Mouse (Mus musculus): ENCODE data around the gene Iyd.

- TF ChIP-seq CTCF (IDR thresholded peaks at IDR 0.05; ENCODE audit: control insufficient read depth, insufficient read depth, insufficient read length) (no peak), MYOG (IDR thresholded peaks at IDR 0.05; ENCODE audit: control insufficient read depth, extremely low read depth, insufficient read length) (no peak), USF1 (IDR thresholded peaks at IDR 0.05; ENCODE audit: low read depth) (no peak), MYOD1 (IDR thresholded peaks at IDR 0.05; ENCODE audit: control insufficient read depth, insufficient read length, low read depth) (no peak), FOSL1 (IDR thresholded peaks at IDR 0.05; ENCODE audit: insufficient read depth, low read length, poor library complexity, severe bottlenecking) (no peak), MAX (IDR thresholded peaks at IDR 0.05) (no peak), CEBPB (IDR thresholded peaks at IDR 0.05; ENCODE audit: low read depth) (no peak)
Measured at GRCm38 (mm10) chr10:3565126-3565525, 25.1 kb downstream of the Iyd start.

Measured in C2C12 (cell line).